Mouse (Mus musculus): ENCODE measurements at regions not wholly inside any gene's neighbourhood (a gene's known extent, or its start where the extent isn't known, plus 50 kb on each side); places are given as distances from the start of the nearest gene placed in this dataset.

DNA sequence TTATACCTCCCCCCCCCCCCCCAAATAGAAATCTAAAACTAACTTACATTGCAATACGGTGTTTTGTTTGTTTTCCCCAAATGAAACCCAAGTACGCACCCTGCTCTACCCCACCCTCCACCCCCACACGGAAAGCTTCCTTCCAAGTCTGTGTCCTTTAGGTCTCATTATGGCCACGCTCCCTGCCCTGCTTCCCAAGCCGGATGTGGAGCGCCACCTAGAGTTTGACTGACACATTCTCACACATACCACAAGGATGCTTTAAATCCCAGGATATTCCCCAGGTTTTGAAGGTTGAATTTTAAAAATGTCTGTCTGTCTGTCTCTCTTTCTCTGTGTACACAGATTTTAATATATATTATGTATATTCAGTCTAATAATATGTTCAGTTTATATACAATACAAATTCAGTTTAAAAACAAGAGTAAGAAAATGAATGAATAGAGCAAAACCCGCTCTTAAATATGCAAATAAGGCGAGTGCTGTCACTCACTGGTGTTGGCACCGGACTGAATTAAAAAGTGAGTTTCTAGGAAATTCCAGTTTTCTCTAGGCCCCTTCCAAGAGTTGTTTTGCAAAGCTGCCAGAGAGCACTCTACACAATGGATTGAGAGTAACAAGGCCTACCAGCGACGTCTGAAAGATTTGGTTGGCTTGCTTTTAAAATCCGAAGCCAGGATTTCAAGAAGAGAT lies 190.9 kb upstream of the Hmga2 start:
- DNase-seq: peak; percentile 46
- Histone ChIP-seq H3K4me3 (replicated peaks; ENCODE audit: extremely low read depth, low read depth, low read length) (no peak overlapping the region), H3K4me1 (ENCODE audit: control insufficient read depth, insufficient read depth, low read length) (peaks cover 4% of the 10 kb centered on the region; the same call in 1 of the 2 replicates)
- no peak for TF ChIP-seq POLR2A (IDR thresholded peaks at IDR 0.05; ENCODE audit: borderline replicate concordance, extremely low read depth, low read depth, low read length)
- TF ChIP-seq CTCF (IDR thresholded peaks at IDR 0.05; ENCODE audit: insufficient read depth, low read length): peak; percentile 72; the same call in 1 of the 2 replicates
- 59% methylated on average over 12 of the region's 12 CpGs for WGBS

DNA sequence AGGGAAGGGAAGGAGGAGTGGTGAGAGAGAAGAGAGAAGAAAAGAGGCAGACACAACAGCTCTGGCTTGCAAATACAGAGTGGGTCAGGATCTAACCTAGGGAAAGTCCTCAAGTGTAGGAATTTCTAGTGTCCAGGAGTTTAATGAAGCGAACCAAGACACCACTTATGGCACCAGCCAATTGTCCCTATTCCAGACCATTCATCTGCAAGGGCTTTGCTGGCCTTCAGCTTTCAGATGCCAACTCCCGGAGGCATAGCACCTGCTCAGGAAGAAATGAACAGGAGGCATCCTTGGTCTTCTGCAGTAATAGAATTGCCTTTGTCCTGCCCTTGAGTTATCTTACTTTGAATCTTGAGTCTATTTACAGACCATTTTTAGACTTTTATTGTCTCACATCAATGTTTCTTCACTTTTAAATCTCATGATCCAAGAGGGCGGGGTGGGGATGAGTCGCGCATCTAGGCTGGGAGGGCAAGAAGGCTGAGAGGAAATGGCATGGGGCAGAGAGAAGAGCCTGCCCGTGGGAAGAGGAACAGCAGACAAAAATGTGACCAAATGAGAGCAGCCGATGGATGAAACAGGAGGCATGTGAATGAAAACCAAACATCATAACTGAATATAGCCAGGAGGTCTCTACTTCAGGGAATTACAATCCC lies 190.1 kb upstream of the Hmga2 start:
- WGBS: 56% methylated on average over 7 of the region's 7 CpGs
- Histone ChIP-seq H3K4me3 (replicated peaks; ENCODE audit: extremely low read depth, low read depth, low read length) (no peak overlapping the region), H3K4me1 (ENCODE audit: control insufficient read depth, insufficient read depth, low read length) (peaks cover 4% of the 10 kb centered on the region; the same call in 1 of the 2 replicates)
- no peak for DNase-seq
- TF ChIP-seq POLR2A (IDR thresholded peaks at IDR 0.05; ENCODE audit: borderline replicate concordance, extremely low read depth, low read depth, low read length) (no peak), CTCF (IDR thresholded peaks at IDR 0.05; ENCODE audit: insufficient read depth, low read length) (no peak)

DNA sequence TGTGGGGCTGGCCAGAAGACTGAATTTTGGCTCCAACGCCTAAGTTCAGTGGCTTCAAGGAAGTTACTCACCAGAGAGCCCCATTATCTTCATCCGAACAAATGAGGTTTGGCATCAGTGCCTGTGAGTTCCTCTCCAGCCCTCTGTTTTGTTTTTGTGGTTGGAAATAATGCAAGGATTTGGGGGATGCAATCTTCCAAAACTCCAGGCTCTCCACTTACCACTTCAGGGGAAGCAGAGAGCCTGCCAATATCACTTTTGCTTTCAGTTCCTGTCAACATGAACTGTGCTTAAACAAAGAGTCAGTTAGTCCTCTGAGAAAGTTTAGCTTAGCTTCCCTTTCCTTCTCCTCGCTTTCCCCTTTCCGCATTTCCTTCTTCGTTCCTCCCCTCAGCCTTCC lies 189.4 kb upstream of the Hmga2 start:
- Histone ChIP-seq H3K4me3 (replicated peaks; ENCODE audit: extremely low read depth, low read depth, low read length) (peak overlapping the region; percentile 17), H3K4me1 (ENCODE audit: control insufficient read depth, insufficient read depth, low read length) (peaks cover 4% of the 10 kb centered on the region; the same call in 1 of the 2 replicates)
- 15% methylated on average over 5 of the region's 5 CpGs for WGBS
- TF ChIP-seq POLR2A (IDR thresholded peaks at IDR 0.05; ENCODE audit: borderline replicate concordance, extremely low read depth, low read depth, low read length) (no peak), CTCF (IDR thresholded peaks at IDR 0.05; ENCODE audit: insufficient read depth, low read length) (no peak)
- no peak for DNase-seq

DNA sequence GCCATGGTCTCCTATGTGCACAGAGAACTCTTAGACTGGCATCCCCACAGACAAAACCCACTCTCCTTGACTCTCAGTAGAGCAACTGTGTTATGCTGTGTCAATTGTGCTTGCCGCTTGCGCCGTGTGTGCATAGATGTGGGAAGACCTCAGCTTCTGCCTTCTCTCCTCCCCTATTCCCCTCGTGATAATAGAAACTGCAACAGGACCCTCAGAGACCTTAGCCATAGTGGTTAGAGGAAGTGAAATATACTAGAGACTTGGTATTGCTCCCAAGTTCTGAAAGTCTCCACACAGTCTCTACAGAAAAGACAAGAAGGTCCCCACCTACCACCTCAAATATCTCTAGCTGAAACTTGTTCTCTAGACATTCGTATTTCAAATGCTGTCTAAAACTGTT lies 188.2 kb upstream of the Hmga2 start:
- H3K4me1 ChIP-seq (ENCODE audit: control insufficient read depth, insufficient read depth, low read length): peaks cover 4% of the 10 kb centered on the region; the same call in 1 of the 2 replicates
- H3K4me3 ChIP-seq (replicated peaks; ENCODE audit: extremely low read depth, low read depth, low read length): no peak overlapping the region
- WGBS: 91% methylated on average over 5 of the region's 5 CpGs
- no peak for DNase-seq
- TF ChIP-seq POLR2A (IDR thresholded peaks at IDR 0.05; ENCODE audit: borderline replicate concordance, extremely low read depth, low read depth, low read length) (no peak), CTCF (IDR thresholded peaks at IDR 0.05; ENCODE audit: insufficient read depth, low read length) (no peak)

DNA sequence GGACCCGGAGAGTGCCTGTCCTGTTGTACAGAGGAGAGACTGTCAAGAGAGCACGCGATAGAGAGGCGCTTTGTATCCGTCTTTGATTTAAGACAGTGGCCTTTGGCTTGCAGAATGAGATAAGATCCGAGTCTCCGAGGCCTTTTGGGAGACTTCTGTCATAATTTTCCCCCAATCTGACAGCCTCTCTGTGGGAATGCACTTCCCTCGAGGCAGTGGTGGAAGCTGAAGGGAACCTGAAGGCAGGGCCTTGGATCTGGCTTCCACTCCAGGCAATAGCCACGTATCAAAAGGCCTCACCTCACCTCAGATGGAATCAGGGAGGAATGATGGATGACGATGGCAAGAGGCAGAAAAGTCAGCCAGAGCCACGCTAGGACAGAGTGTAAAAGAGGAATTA lies 187.1 kb upstream of the Hmga2 start:
- no peak for DNase-seq
- no peak overlapping the region for H3K4me3 ChIP-seq (replicated peaks; ENCODE audit: extremely low read depth, low read depth, low read length)
- 73% methylated on average over 11 of the region's 11 CpGs for WGBS
- peaks cover 4% of the 10 kb centered on the region; the same call in 1 of the 2 replicates for H3K4me1 ChIP-seq (ENCODE audit: control insufficient read depth, insufficient read depth, low read length)
- TF ChIP-seq CTCF (IDR thresholded peaks at IDR 0.05; ENCODE audit: insufficient read depth, low read length): no peak

DNA sequence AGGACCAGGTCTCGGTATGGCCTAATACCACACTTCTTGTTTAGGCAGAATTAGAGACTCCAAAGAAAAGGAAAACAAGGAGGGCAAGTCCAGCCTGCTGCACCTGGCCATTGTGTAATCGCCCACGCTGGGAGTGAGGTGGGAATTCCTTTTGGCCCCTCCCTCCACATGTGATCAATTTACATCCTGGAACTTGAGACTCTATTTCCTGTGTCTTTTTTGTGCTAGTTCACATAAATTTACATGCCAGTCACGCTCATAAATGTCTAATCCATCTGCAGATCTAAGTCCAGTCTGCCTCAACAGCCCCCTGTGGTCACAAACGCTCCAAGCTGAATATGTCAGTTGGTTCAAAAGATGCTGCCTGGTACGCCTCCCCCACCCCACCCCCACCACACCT lies 184.2 kb upstream of the Hmga2 start:
- TF ChIP-seq POLR2A (IDR thresholded peaks at IDR 0.05; ENCODE audit: borderline replicate concordance, extremely low read depth, low read depth, low read length) (no peak), CTCF (IDR thresholded peaks at IDR 0.05; ENCODE audit: insufficient read depth, low read length) (no peak)
- Histone ChIP-seq H3K4me3 (replicated peaks; ENCODE audit: extremely low read depth, low read depth, low read length) (no peak overlapping the region), H3K4me1 (ENCODE audit: control insufficient read depth, insufficient read depth, low read length) (no peaks in the 10 kb centered on the region)
- no peak for DNase-seq
- 67% methylated on average over 6 of the region's 6 CpGs for WGBS

DNA sequence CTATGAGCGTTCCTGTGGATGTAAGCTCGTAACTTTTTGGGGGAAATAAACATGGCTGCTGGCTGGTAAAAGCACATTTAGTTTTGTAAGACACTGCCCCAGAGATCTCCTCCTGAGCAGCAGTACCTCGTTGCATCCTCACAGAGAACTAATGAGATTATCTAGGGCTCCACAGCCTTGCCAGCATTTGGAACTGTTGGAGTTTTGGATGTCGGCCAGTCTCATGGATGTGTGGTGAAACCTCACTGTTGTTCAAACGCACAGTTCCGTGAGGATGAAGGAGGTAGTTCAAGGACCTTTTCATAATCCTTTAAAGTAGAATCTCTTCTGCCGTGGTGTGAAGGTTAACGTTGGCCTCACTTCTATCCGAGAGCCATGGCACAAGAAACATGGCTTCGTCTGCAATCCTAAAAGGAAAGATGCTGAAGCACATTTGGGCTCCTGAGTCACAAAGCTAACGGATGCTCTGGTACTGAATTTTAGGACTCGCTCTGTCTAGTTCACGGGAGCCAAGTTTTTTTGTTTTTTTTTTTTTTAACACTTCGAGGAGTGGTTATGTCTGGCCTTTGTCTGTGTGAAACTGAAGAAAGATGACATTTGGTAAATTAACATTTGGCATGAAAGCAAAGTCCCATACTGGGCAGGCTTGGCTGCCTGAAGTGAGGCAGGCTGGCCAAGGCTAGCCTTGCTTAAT lies 179.1 kb upstream of the Hmga2 start:
- 66% methylated on average over 14 of the region's 14 CpGs for WGBS
- TF ChIP-seq POLR2A (IDR thresholded peaks at IDR 0.05; ENCODE audit: borderline replicate concordance, extremely low read depth, low read depth, low read length): no peak
- TF ChIP-seq CTCF (IDR thresholded peaks at IDR 0.05; ENCODE audit: insufficient read depth, low read length): no peak
- no peak for DNase-seq
- no peaks in the 10 kb centered on the region for H3K4me1 ChIP-seq (ENCODE audit: control insufficient read depth, insufficient read depth, low read length)
- H3K4me3 ChIP-seq (replicated peaks; ENCODE audit: extremely low read depth, low read depth, low read length): no peak overlapping the region

DNA sequence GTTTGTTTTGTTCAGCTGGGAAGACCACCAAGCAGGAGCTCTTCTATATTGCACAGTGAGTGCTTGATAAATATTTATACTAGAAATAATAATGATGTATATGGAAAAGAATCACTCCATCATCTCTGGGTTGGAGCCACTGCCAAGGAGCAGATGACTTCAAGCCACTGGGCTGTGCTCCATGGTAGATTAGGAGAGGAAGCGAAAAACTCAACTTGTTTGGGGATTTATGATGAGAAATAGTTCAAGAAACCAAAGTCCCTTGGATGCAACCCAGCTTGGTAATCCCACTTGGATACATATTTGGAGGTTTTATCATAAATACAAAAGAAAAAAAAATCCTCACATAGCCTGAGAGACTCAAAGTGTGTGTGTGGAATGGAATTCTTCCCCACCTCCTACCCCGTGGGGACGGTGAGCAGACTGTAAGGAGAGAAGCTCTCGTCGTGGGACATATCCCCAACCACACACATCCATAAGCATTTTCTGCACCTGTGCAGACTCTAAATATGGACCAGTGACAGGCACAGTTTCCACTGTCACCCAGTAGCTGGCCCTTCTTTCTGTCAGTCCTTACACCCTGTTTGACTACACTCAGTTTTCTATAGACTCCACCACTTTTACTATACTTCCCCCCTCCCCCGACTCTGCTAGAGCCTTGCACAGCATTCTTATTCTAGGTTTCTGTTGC lies 176.4 kb upstream of the Hmga2 start:
- TF ChIP-seq CTCF (IDR thresholded peaks at IDR 0.05; ENCODE audit: insufficient read depth, low read length): no peak
- TF ChIP-seq POLR2A (IDR thresholded peaks at IDR 0.05; ENCODE audit: borderline replicate concordance, extremely low read depth, low read depth, low read length): no peak
- DNase-seq: no peak
- 65% methylated on average over 6 of the region's 6 CpGs for WGBS
- no peaks in the 10 kb centered on the region for H3K4me1 ChIP-seq (ENCODE audit: control insufficient read depth, insufficient read depth, low read length)
- no peak overlapping the region for H3K4me3 ChIP-seq (replicated peaks; ENCODE audit: extremely low read depth, low read depth, low read length)

DNA sequence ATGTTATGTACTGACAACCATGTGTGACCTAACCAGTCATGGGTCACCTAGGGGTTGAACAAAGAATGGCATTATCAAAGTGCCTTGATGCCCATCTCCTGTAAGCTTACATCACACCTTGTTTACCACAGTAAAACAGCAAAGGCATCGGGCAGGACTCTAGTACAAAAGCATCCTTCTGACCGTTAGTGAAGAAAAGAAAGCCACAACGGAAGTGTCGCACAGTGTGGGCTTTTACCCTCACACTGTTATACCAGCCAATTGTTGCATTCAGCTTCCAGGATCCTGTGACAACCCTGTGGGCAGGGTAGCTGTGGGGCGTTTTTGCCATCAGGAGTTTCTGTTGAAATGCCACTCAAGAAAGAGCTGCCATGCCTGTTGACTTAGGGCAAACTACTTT lies 175.6 kb upstream of the Hmga2 start:
- no peak for TF ChIP-seq POLR2A (IDR thresholded peaks at IDR 0.05; ENCODE audit: borderline replicate concordance, extremely low read depth, low read depth, low read length)
- TF ChIP-seq CTCF (IDR thresholded peaks at IDR 0.05; ENCODE audit: insufficient read depth, low read length): no peak
- Histone ChIP-seq H3K4me3 (replicated peaks; ENCODE audit: extremely low read depth, low read depth, low read length) (no peak overlapping the region), H3K4me1 (ENCODE audit: control insufficient read depth, insufficient read depth, low read length) (no peaks in the 10 kb centered on the region)
- WGBS: 90% methylated on average over 5 of the region's 5 CpGs
- no peak for DNase-seq

All from lung, adult 2 months (tissue).